Mouse (Mus musculus) heart, postnatal 0 days (tissue): ENCODE results near the gene Smim5.

Experiments
- CTCF ChIP-seq: IDR thresholded peaks from 2 replicates; pipeline ENCODE4 v1.5.1; 2016; ENCODE audit warnings: antibody characterized with exemption, control low read depth, low read depth
- EP300 ChIP-seq: IDR thresholded peaks from 2 replicates; pipeline ENCODE4 v1.6.1; 2016; ENCODE audit warnings: antibody characterized with exemption, low read depth

- no peak for TF ChIP-seq CTCF
- no peak for TF ChIP-seq EP300
These were observed 13.3 kb upstream of the Smim5 start for GRCm38 (mm10) chr11:115886446-115886845.
